ENCODE assay signal across 8 mouse cellular contexts in the genomic region with DNA sequence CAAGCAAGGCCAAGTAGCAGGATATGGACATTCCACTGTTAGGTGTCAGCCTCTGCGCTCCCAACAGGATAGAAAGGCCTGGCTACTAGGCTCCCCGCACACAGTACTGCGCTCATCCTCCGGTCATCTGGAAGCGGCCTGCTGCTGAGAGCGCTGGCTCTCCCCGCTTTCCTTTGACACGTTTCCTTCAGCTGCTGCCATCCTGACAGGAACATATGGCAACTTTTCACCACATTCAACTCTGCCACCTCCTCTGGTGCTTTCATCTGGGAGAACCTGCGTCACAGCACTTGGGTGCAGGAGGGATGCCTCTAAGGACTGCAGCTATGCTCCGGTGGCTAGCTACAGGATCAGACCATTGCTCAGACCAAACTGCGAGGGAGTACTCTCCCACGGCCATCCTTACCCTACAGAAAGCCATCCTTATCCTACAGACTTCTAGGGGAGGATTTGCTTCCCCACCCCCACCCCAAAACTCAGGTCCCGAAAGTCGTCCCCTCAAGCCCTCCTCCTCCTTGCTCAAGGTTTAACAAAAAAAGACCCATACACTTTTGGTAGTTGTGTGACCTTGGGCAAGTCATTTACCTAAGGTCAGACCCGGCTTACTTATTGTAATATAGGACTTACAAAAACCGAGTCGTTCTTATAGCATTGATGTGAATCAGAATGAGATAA. TPM values are rescaled to one million over a fixed set of nuclear protein-coding genes. Genes with fewer than 3 reads are reported as not detected.
DNase-seq lines count a peak whose midpoint lies in the region; ATAC-seq and TF ChIP-seq lines count a peak whose summit lies in the region.

No protein-coding gene starts in this region.

- no peaks in the 10 kb centered on the region for H3K9me3 ChIP-seq in hindbrain, embryonic 14.5 days (ENCODE audit: control insufficient read depth, low read length)
- H3K9me3 ChIP-seq in liver, embryonic 12.5 days (replicated peaks): no peaks in the 10 kb centered on the region

- no peak for TF ChIP-seq CTCF in embryonic fibroblast, embryonic 13.5 days (IDR thresholded peaks at IDR 0.05; ENCODE audit: borderline replicate concordance, insufficient read depth, low read length)

- no peaks in the 10 kb centered on the region for H3K36me3 ChIP-seq in hindbrain, embryonic 14.5 days (replicated peaks; ENCODE audit: control insufficient read depth, insufficient read depth)
- no peaks in the 10 kb centered on the region for H3K36me3 ChIP-seq in liver, embryonic 12.5 days

- ATAC-seq in hindbrain, embryonic 14.5 days (ENCODE audit: low FRiP score): no peak
- no peak for ATAC-seq in liver, embryonic 12.5 days
- no peak for ATAC-seq in inflammation-experienced regulatory T-cells, adult 6 months

- H3K4me1 ChIP-seq in embryonic fibroblast, embryonic 13.5 days (ENCODE audit: control insufficient read depth, insufficient read depth, low read length): no peaks in the 10 kb centered on the region
- peaks cover 14% of the 10 kb centered on the region; the same call in 1 of the 2 replicates for H3K4me1 ChIP-seq in hindbrain, embryonic 14.5 days (replicated peaks; ENCODE audit: control insufficient read depth, insufficient read depth, low read length)
- H3K4me1 ChIP-seq in liver, embryonic 12.5 days: peaks cover 19% of the 10 kb centered on the region

- TF ChIP-seq POLR2A in embryonic fibroblast, embryonic 13.5 days (IDR thresholded peaks at IDR 0.05; ENCODE audit: low read depth, low read length): no peak

- 0 out of 2 replicates have a peak overlapping the region, but pooled peaks have one; percentile 3 for H3K9ac ChIP-seq in hindbrain, embryonic 14.5 days
- peak overlapping the region; percentile 22; the same call in 1 of the 2 replicates for H3K9ac ChIP-seq in liver, embryonic 12.5 days

- peak; percentile 50 for DNase-seq in 3T3-L1 (ENCODE audit: low read depth, low spot score)
- DNase-seq in adrenal gland, postnatal 10 days: peak; percentile 25
- no peak for DNase-seq in hindbrain, embryonic 14.5 days (ENCODE audit: low spot score)
- DNase-seq in right cerebral cortex, adult 2 months (ENCODE audit: low spot score in 2 of 2): peak; percentile 43 to 54
- DNase-seq in thymus, postnatal 36 days: no peak

- no peaks in the 10 kb centered on the region for H3K27me3 ChIP-seq in hindbrain, embryonic 14.5 days (ENCODE audit: control insufficient read depth, insufficient read depth, low read length)
- H3K27me3 ChIP-seq in liver, embryonic 12.5 days (replicated peaks): peaks cover 84% of the 10 kb centered on the region

- no peak overlapping the region for H3K27ac ChIP-seq in embryonic fibroblast, embryonic 13.5 days (ENCODE audit: insufficient read depth, low read length)
- no peak overlapping the region for H3K27ac ChIP-seq in hindbrain, embryonic 14.5 days
- no peak overlapping the region for H3K27ac ChIP-seq in liver, embryonic 12.5 days

- 5% methylated on average over 17 of the region's 17 CpGs for WGBS in hindbrain, embryonic 14.5 days
- WGBS in liver, embryonic 12.5 days (ENCODE audit: insufficient replicate concordance): 9% methylated on average over 17 of the region's 17 CpGs

- peak overlapping the region; percentile 90 for H3K4me2 ChIP-seq in hindbrain, embryonic 14.5 days (replicated peaks)
- peak overlapping the region; percentile 95 for H3K4me2 ChIP-seq in liver, embryonic 12.5 days

- peak overlapping the region; percentile 62 for H3K4me3 ChIP-seq in embryonic fibroblast, embryonic 13.5 days (ENCODE audit: insufficient read depth, low read length)
- H3K4me3 ChIP-seq in hindbrain, embryonic 14.5 days (replicated peaks; ENCODE audit: low read length): peak overlapping the region; percentile 68
- peak overlapping the region; percentile 71 for H3K4me3 ChIP-seq in liver, embryonic 12.5 days

RNA-seq across cellular contexts. Expression of a gene that starts 2.0 kb away (rescaled TPM):
- 10 to 100 TPM; 19.1 to 22.4 TPM for total RNA-seq in adrenal gland, postnatal 10 days (2021)
- 15.0 and 16.3 TPM in 2 replicates for polyA plus RNA-seq in embryonic fibroblast, embryonic 13.5 days (2011; ENCODE audit: insufficient read length, low read depth, missing spikeins)
- 25.3 and 27.6 TPM in 2 replicates for polyA plus RNA-seq in hindbrain, embryonic 14.5 days (2014; fragmentation: Nextera tagmentation; extraction: Ambion mirVana)
- 2.5 and 2.7 TPM in 2 replicates for polyA plus RNA-seq in liver, embryonic 12.5 days (2016; fragmentation: Nextera tagmentation; extraction: Ambion mirVana)
- 1 to 10 TPM in 1 of 3 experiments, under 1 TPM in 1, not detected in 1; 0.08 to 4.6 TPM for polyA plus RNA-seq in inflammation-experienced regulatory T-cells, adult 6 months (2017; shearing (Covaris generic))

Comparison
In these comparisons a context has a peak if more than half of its experiments do, and no peak if none do; other contexts are left out.
1. DNase-seq: peak in 3T3-L1 (single experiment), adrenal gland, postnatal 10 days (single experiment) and right cerebral cortex, adult 2 months (2 of 2); none in hindbrain, embryonic 14.5 days (single experiment) and thymus, postnatal 36 days (0 of 2).
2. Peak in every context shown above with its lines, with median percentiles within 50 percentile points of each other: H3K4me3 ChIP-seq.